Mouse (Mus musculus): ENCODE data around the gene Gpd1. TPM values are rescaled to one million over a fixed set of nuclear protein-coding genes. Genes with fewer than 3 reads are reported as not detected.
A peak's percentile ranks its signal among the peaks of the same experiment; 100 is the strongest.

The Gpd1 gene
- 7.5 and 8.0 TPM in 2 replicates for polyA plus RNA-seq (2016; fragmentation: Nextera tagmentation; extraction: Ambion mirVana)

DNA sequence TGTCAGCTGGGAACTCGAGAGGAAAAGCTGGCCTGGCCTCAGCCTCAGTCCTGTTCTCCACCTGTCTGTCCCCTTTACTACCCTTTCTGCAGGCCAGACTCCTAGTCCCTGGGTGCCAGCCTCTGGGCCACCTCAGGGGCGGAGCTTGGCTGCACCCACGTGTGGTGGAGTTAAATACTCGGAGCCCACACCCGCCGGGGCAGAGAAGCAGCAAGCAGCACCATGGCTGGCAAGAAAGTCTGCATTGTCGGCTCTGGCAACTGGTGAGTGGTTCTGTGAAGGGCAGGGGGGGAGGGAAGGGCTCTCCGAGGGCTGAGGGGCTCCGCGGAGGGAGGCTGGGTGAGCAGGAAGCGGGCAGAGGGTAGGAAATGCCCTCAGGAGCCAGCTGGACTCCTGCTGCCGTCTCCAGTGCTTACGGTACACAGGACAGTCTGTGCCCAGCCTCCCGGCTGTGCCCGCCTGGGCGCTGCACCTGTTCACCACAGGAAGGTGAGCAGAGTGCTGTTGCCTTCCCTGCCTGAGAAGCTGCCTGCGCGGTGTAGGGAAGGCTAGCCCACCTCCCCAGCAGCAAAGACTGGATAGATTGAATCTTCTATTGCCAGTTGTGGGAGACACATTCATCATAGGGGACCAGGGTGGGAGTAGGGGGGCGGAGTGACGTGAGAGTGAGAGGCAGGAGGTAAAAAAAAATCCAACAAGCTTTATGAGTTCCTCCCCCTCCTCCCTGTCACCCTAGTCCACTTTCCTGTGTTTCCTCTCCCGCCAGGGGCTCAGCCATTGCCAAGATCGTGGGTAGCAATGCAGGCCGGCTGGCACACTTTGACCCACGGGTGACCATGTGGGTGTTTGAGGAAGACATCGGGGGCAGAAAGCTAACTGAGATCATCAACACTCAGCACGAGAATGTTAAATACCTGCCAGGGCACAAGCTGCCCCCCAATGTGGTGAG is at the start of gene Gpd1:
Gene Gpd1, plus strand, starts transcription at position 130 of the 949 bp plus-strand sequence.
- Histone ChIP-seq H3K4me1 (peaks cover 28% of the 10 kb centered on the region), H3K9me3 (replicated peaks) (no peaks in the 10 kb centered on the region), H3K4me3 (no peak within 1 kb of the TSS), H3K36me3 (peaks cover 23% of the 10 kb centered on the region), H3K9ac (no peak within 1 kb of the TSS), H3K27me3 (replicated peaks) (no peaks in the 10 kb centered on the region), H3K27ac (peak within 1 kb of the TSS; percentile 46; the same call in 1 of the 2 replicates), H3K4me2 (peak within 1 kb of the TSS; percentile 19; the same call in 1 of the 2 replicates)
- 67% methylated on average over 26 of the region's 26 CpGs for WGBS (ENCODE audit: insufficient replicate concordance)
- no peak for ATAC-seq

DNA sequence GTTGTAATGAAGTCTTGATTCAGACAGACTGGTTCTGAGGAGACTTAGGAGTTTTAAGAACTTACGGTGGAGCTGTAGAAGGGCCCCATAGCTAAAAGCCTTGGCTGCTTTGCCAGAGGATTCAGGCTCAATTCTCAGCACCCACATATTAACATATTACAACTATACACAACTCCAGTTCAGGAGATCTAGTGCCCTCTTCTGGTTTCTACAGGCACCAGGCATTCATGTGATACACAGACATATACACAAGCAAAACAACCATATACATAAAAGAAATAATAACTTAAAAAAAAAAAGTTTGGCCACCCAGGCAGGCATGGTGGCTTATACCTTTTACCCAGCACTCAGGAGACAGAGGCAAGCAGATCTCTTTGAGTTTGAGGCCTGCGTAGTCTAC is 49.8 kb upstream of the Gpd1 start:
- peaks cover 4% of the 10 kb centered on the region; the same call in 1 of the 2 replicates for H3K9me3 ChIP-seq (replicated peaks)
- H3K27ac ChIP-seq = no peak overlapping the region
- H3K4me1 ChIP-seq = peaks cover 44% of the 10 kb centered on the region
- no peak overlapping the region for H3K4me3 ChIP-seq
- H3K9ac ChIP-seq = no peak overlapping the region
- peaks cover 97% of the 10 kb centered on the region for H3K27me3 ChIP-seq (replicated peaks)
- H3K4me2 ChIP-seq = no peak overlapping the region
- WGBS (ENCODE audit: insufficient replicate concordance) = 86% methylated on average over 2 of the region's 2 CpGs
- H3K36me3 ChIP-seq = no peaks in the 10 kb centered on the region
- no peak for ATAC-seq

DNA sequence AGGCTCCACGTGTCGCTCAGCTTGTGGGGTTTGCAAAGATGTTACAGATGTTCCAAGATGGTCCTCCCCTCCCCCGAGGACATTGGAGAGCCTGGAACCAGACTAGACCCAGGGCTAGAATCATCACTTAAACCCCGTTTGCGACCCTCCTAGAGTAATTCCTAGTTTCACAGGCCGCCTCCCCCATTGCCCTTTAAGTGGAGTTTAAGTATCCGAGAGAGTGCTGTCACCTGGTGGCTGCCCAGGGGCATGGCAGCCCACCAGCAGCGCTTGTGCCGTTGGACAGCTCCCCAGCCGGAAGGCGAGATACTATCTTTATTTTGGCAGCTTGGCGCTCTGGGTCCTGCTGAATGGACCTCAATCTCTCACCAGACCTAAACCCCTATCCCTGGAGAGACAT is 48.4 kb upstream of the Gpd1 start:
- Histone ChIP-seq H3K4me2 (no peak overlapping the region), H3K4me1 (peaks cover 33% of the 10 kb centered on the region), H3K4me3 (no peak overlapping the region), H3K9ac (no peak overlapping the region), H3K27me3 (replicated peaks) (peaks cover 98% of the 10 kb centered on the region), H3K27ac (no peak overlapping the region), H3K9me3 (replicated peaks) (peaks cover 4% of the 10 kb centered on the region; the same call in 1 of the 2 replicates), H3K36me3 (no peaks in the 10 kb centered on the region)
- 3% methylated on average over 12 of the region's 12 CpGs for WGBS (ENCODE audit: insufficient replicate concordance)
- no peak for ATAC-seq

DNA sequence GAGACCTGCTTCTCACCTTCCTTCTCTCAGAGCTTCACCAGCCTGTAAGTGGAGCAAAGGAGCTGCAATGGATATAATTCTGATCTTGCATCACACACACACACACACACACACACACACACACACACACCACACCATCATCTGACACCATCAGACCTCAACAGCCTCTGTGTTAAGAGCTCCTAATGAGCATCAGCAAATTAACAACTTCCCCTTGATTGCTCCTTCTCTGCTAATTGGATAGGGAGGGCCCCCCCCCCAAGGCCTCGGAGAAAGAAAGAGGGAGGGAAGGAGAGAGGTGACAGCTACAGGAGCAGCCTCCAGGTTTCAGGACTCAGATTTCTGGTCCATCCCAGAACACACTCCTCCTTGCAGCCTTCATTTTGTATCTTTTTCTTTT is 47.9 kb upstream of the Gpd1 start:
- no peak for ATAC-seq
- H3K36me3 ChIP-seq = no peaks in the 10 kb centered on the region
- peaks cover 4% of the 10 kb centered on the region; the same call in 1 of the 2 replicates for H3K9me3 ChIP-seq (replicated peaks)
- no peak overlapping the region for H3K4me3 ChIP-seq
- peaks cover 27% of the 10 kb centered on the region for H3K4me1 ChIP-seq
- no peak overlapping the region for H3K9ac ChIP-seq
- WGBS (ENCODE audit: insufficient replicate concordance) = 8% methylated on average over 1 of the region's 1 CpGs
- H3K27ac ChIP-seq = no peak overlapping the region
- peaks cover 100% of the 10 kb centered on the region for H3K27me3 ChIP-seq (replicated peaks)
- no peak overlapping the region for H3K4me2 ChIP-seq

DNA sequence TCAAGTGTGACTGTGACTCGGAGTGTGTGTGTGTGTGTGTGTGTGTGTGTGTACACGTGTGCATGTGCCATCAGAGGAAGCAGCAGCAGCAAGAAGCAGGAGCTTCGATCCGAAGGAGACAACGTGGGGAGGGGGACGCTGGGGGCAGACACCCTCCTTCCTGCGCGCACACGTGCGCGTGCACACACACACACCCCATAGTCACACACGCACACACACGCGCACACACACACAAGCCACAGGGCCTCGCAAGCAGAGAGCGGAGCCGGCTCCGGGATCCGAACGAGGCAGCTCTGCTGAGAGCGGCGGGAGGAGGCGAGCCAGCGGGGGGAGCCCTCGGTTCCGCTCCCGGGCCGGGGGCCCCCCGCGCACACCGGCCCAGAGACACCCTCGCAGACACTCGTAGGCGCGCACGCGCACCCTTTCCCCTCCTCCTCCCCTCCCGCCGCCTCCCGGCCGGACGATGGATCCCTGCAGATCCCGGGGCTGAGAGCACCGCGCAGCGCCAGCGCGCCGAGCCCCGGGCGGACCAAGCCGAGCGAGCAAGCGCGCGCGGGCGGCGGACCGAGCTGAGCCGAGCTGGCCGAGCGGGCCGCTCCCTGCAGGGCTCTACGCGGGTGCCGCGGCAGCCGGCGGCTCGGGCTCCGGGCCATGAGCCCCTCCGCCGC is 47.0 kb upstream of the Gpd1 start, which contains the start of gene Asic1:
Gene Asic1, plus strand, starts transcription at position 215 of the 668 bp plus-strand sequence.
- Histone ChIP-seq H3K9ac (peak within 1 kb of the TSS; percentile 43), H3K4me2 (peak within 1 kb of the TSS; percentile 69), H3K27me3 (replicated peaks) (peaks cover 100% of the 10 kb centered on the region), H3K27ac (no peak within 1 kb of the TSS), H3K4me3 (peak within 1 kb of the TSS; percentile 52), H3K9me3 (replicated peaks) (peaks cover 4% of the 10 kb centered on the region; the same call in 1 of the 2 replicates), H3K4me1 (peaks cover 18% of the 10 kb centered on the region), H3K36me3 (no peaks in the 10 kb centered on the region)
- WGBS (ENCODE audit: insufficient replicate concordance) = under 1% methylated on average over 62 of the region's 74 CpGs
- ATAC-seq = no peak

DNA sequence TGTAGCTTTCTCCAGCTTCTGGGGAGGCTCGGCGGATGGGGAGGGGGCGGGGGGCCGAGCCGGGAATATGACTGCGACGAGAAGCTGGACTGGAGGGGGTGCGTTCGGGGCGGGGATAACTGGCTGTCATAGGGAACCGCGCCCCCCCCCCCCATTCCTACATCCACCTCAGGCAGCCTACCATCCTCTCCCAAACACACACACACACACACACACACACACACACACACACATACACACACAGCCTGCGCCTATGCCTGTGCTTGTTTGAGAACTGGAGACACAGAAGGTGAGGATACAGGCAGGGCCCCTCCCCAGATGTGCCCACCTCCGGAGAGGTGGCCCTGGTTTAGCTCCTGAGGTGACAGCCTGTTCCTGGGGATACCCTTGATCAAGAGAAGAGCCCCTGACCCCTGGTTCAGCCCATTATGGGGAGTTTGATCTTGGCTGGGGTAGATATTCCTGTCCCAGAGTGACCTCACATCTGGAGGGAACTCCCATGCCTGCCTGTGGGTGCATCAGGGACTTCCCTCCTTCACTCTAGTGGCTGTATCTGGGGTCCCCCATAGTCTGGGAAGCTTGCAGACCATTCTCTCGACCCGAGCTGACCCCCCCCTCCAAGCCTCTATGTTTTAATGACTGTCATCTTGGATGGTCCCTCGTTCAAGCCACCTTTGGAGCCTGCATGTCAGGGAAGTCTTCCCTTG is 46.2 kb upstream of the Gpd1 start:
- WGBS (ENCODE audit: insufficient replicate concordance) = 8% methylated on average over 12 of the region's 17 CpGs
- Histone ChIP-seq H3K4me3 (peak overlapping the region; percentile 52), H3K9me3 (replicated peaks) (peaks cover 4% of the 10 kb centered on the region; the same call in 1 of the 2 replicates), H3K27ac (no peak overlapping the region), H3K27me3 (replicated peaks) (peaks cover 100% of the 10 kb centered on the region), H3K9ac (peak overlapping the region; percentile 43; the same call in 1 of the 2 replicates), H3K4me2 (peak overlapping the region; percentile 69), H3K36me3 (no peaks in the 10 kb centered on the region), H3K4me1 (peaks cover 11% of the 10 kb centered on the region)
- no peak for ATAC-seq

DNA sequence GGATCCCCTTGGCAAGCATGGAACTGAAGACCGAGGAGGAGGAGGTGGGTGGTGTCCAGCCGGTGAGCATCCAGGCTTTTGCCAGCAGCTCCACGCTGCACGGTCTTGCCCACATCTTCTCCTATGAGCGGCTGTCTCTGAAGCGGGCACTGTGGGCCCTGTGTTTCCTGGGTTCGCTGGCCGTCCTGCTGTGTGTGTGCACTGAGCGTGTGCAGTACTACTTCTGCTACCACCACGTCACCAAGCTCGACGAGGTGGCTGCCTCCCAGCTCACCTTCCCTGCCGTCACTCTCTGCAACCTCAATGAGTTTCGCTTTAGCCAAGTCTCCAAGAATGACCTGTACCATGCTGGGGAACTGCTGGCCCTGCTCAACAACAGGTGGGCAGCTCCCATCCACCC is 45.5 kb upstream of the Gpd1 start:
- Histone ChIP-seq H3K9ac (no peak overlapping the region), H3K4me2 (no peak overlapping the region), H3K27ac (no peak overlapping the region), H3K9me3 (replicated peaks) (peaks cover 4% of the 10 kb centered on the region; the same call in 1 of the 2 replicates), H3K27me3 (replicated peaks) (peaks cover 100% of the 10 kb centered on the region), H3K4me3 (no peak overlapping the region), H3K36me3 (no peaks in the 10 kb centered on the region), H3K4me1 (peaks cover 10% of the 10 kb centered on the region)
- 54% methylated on average over 14 of the region's 14 CpGs for WGBS (ENCODE audit: insufficient replicate concordance)
- no peak for ATAC-seq

DNA sequence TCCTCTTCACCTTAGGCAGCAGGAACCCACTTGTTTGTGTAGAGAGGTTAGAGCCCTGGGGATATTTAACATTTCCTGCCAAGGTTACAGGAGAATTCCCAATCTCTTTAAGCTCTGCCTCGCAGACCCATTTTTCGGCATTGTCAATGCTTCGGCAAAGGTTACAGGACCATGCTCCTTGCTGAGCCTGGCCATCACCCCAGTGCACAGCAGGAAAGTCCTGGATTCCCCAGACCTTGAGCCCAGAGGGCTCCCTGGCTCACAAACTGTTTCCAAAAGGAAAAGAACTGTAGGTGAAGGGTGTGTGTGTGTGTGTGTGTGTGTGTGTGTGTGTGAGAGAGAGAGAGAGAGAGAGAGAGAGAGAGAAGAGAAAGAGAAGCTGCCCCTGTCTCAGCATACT is 42.4 kb upstream of the Gpd1 start:
- no peak for ATAC-seq
- Histone ChIP-seq H3K27ac (no peak overlapping the region), H3K27me3 (replicated peaks) (peaks cover 94% of the 10 kb centered on the region), H3K4me1 (peaks cover 16% of the 10 kb centered on the region), H3K4me3 (no peak overlapping the region), H3K9me3 (replicated peaks) (no peaks in the 10 kb centered on the region), H3K36me3 (no peaks in the 10 kb centered on the region), H3K9ac (no peak overlapping the region), H3K4me2 (no peak overlapping the region)
- WGBS (ENCODE audit: insufficient replicate concordance) = 63% methylated on average over 3 of the region's 3 CpGs

DNA sequence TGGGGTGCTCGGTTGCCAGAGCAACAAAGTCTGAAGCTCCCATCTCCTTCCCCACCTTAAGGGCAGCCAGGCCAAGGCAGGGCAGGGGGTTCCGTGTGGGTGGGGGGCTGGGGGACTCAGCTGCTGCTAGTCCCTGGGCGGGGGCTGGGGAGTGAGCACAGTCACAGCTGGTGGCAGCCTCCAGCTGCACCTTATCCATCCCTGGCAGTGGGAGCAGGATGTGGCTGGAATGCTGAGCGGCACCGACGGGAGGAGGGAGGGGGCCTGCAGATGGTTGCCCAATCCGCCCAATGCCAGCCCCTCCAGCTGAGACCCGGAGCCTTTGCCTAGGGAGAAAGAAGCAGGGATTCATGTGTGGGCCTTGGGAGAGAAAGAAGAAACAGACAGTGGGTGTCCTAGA is 40.2 kb upstream of the Gpd1 start:
- Histone ChIP-seq H3K9ac (no peak overlapping the region), H3K4me2 (no peak overlapping the region), H3K36me3 (no peaks in the 10 kb centered on the region), H3K27ac (no peak overlapping the region), H3K27me3 (replicated peaks) (peaks cover 88% of the 10 kb centered on the region), H3K9me3 (replicated peaks) (no peaks in the 10 kb centered on the region), H3K4me1 (peaks cover 7% of the 10 kb centered on the region), H3K4me3 (no peak overlapping the region)
- WGBS (ENCODE audit: insufficient replicate concordance) = 52% methylated on average over 8 of the region's 8 CpGs
- no peak for ATAC-seq

DNA sequence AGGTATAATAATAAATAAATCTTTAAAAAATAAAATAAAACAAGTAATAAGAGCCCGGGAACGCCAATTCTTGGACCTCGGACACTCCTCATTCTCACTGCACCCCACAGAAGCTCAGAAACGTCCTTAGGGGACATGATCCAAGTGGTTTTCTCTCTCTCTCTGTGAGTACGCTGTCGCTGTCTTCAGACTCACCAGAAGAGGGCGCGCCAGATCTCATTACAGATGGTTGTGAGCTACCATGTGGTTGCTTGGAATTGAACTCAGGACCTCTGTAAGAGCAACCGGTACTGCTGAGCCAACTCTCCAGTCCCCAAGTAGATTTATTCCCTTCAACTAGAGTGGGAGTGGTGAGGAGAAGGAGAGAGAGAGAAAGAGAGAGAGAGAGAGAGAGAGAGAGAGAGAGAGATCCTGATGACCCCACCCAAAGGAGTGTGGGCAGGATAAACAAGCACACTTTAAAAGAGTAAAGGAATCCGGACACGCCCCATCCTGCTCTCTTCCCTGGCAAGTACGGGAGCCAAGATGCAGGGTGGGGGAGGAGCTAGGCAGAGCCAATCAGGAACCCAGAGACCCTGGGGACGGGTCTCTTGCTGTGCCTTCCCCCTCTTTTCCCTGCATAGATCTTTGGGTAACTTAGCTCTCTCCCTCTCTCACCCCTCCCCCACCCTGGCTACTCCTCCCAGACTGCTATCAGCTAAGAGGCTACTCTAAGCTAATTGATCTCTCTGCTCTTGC is 39.1 kb upstream of the Gpd1 start:
- Histone ChIP-seq H3K4me2 (no peak overlapping the region), H3K27me3 (replicated peaks) (peaks cover 78% of the 10 kb centered on the region), H3K4me3 (no peak overlapping the region), H3K9me3 (replicated peaks) (no peaks in the 10 kb centered on the region), H3K27ac (no peak overlapping the region), H3K9ac (no peak overlapping the region), H3K36me3 (no peaks in the 10 kb centered on the region), H3K4me1 (peaks cover 7% of the 10 kb centered on the region)
- WGBS (ENCODE audit: insufficient replicate concordance) = 14% methylated on average over 13 of the region's 13 CpGs
- ATAC-seq = no peak; the same call in 1 of the 2 replicates

DNA sequence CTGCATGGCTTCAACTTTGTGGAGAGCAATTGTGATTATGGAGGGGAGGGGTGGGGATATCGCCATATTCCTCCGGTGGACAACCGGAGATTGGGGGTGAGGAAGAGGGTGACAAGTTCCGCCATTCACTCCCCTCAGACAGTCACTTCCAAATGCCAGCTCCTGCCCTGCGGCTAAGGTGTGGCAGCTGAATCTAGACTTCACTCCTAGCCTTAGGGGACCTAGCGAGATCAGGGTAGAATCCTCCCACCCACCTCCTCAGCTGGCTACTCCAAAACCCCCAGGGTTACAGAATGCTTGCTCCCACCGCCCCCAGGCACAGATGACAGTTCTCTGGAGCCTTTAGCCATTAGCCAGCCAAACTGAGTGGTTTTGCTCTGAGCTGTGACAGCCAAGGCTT is 38.3 kb upstream of the Gpd1 start:
- H3K9me3 ChIP-seq (replicated peaks) = no peaks in the 10 kb centered on the region
- H3K4me2 ChIP-seq = no peak overlapping the region
- H3K9ac ChIP-seq = no peak overlapping the region
- H3K4me3 ChIP-seq = no peak overlapping the region
- H3K27me3 ChIP-seq (replicated peaks) = peaks cover 71% of the 10 kb centered on the region
- H3K36me3 ChIP-seq = no peaks in the 10 kb centered on the region
- H3K4me1 ChIP-seq = peaks cover 7% of the 10 kb centered on the region
- no peak for ATAC-seq
- WGBS (ENCODE audit: insufficient replicate concordance) = 51% methylated on average over 7 of the region's 7 CpGs
- H3K27ac ChIP-seq = no peak overlapping the region
